Mouse (Mus musculus): Measurements from ENCODE around the gene Tarsl2. TPM values are rescaled to one million over a fixed set of nuclear protein-coding genes. Genes with fewer than 3 reads are reported as not detected.

Tarsl2 gene
- polyA plus RNA-seq, 1 experiment from 2014 or later: 4.0 TPM

GRCm38 (mm10) chr7:65735261-65735660 lies 90.6 kb downstream of the Tarsl2 start:
- DNase-seq (ENCODE audit: low spot score): no peak

GRCm38 (mm10) chr7:65737286-65738040 lies 92.8 kb downstream of the Tarsl2 start:
- DNase-seq (ENCODE audit: low spot score): no peak

Other genes with a start within 250 kb of the Tarsl2 start
- gene Tjp1, start 117.1 kb upstream of the Tarsl2 start, polyA plus RNA-seq (2015; fragmentation: Nextera tagmentation; extraction: Ambion mirVana): 2.6 and 2.8 TPM in 2 replicates
- gene Tm2d3, start 46.3 kb downstream of the Tarsl2 start, polyA plus RNA-seq (2015; fragmentation: Nextera tagmentation; extraction: Ambion mirVana): 63.2 and 69.0 TPM in 2 replicates
- 0.93 and 1.2 TPM in 2 replicates for gene Pcsk6, start 216.8 kb downstream of the Tarsl2 start, polyA plus RNA-seq (2015; fragmentation: Nextera tagmentation; extraction: Ambion mirVana)